Mouse (Mus musculus) left cerebral cortex, postnatal 36 days (tissue): ENCODE data around the gene Dapp1. TPM values are rescaled to one million over a fixed set of nuclear protein-coding genes. Genes with fewer than 3 reads are reported as not detected.
"Not testable (repeated sequence)": the region's sequence is repeated elsewhere in the genome, so short reads cannot be mapped to it uniquely, and the experiment has no call there.

Experiments
- DNase-seq, 2 experiments: peaks; one replicate each; pipeline ENCODE4 v3.0.0; 2021 to 2022; ENCODE audit warnings: low spot score in 2 of 2, mixed read lengths in 1 of 2
- intact Hi-C: fragments of 180-260 bp; cut with DNase I; formaldehyde crosslinking; loops from one replicate; pipeline ENCODE4 v1.15.1; 2025
- total RNA-seq, 2 experiments: library from RNA; stranded (reverse); gene quantifications; 2 replicates each; pipeline ENCODE4 v1.2.3; 2021

Dapp1 gene
- total RNA-seq, 2 experiments from 2014 or later, result 2.6 to 3.4 TPM

GRCm38 (mm10) chr3:137961736-137962385 lies 19.5 kb downstream of the Dapp1 start:
- DNase-seq, result no peak
- intact Hi-C loops, result no loop called here

GRCm38 (mm10) chr3:137959456-137959855 lies 21.9 kb downstream of the Dapp1 start:
- intact Hi-C loops, result no loop called here
- no peak for DNase-seq

GRCm38 (mm10) chr3:137958352-137958751 lies 23.0 kb downstream of the Dapp1 start:
- DNase-seq, result no peak
- intact Hi-C loops, result no loop called here

- intact Hi-C loops, result no loop called here
- no peak for DNase-seq
Observed at GRCm38 (mm10) chr3:137957864-137958263, 23.5 kb downstream of the Dapp1 start.

- no peak for DNase-seq
- intact Hi-C loops, result no loop called here
Observed at GRCm38 (mm10) chr3:137955560-137956081, 25.7 kb downstream of the Dapp1 start.

GRCm38 (mm10) chr3:137954256-137954916 lies 27.0 kb downstream of the Dapp1 start:
- intact Hi-C loops, result no loop called here

GRCm38 (mm10) chr3:137952914-137953880 lies 28.1 kb downstream of the Dapp1 start:
- peak; percentile 50 to 59 for DNase-seq
- intact Hi-C loops, result no loop called here

More at GRCm38 (mm10) chr3:137954256-137954916, 27.0 kb downstream of the Dapp1 start:
- DNase-seq, result no peak

- intact Hi-C loops, result no loop called here
- DNase-seq, result peak in 1 of 2 experiments; percentile 23
Observed at GRCm38 (mm10) chr3:137952225-137952913, 29.0 kb downstream of the Dapp1 start.

- DNase-seq, result no peak
- intact Hi-C loops, result no loop called here
Observed at GRCm38 (mm10) chr3:137951819-137952218, 29.5 kb downstream of the Dapp1 start.

- DNase-seq, intact Hi-C loops: not testable (repeated sequence)
Observed at GRCm38 (mm10) chr3:137951302-137951701, 30.0 kb downstream of the Dapp1 start.

GRCm38 (mm10) chr3:137950191-137950885 lies 31.0 kb downstream of the Dapp1 start:
- DNase-seq, result no peak
- intact Hi-C loops, result no loop called here

GRCm38 (mm10) chr3:137947525-137947924 lies 33.8 kb downstream of the Dapp1 start:
- intact Hi-C loops, result no loop called here

GRCm38 (mm10) chr3:137946827-137947226 lies 34.5 kb downstream of the Dapp1 start:
- intact Hi-C loops, result no loop called here
- no peak for DNase-seq

More at GRCm38 (mm10) chr3:137947525-137947924, 33.8 kb downstream of the Dapp1 start:
- DNase-seq, result no peak

- intact Hi-C loops, result no loop called here
- DNase-seq, result no peak
Observed at GRCm38 (mm10) chr3:137943737-137944154, 37.6 kb downstream of the Dapp1 start.

- no peak for DNase-seq
- intact Hi-C loops, result no loop called here
Observed at GRCm38 (mm10) chr3:137942098-137942622, 39.2 kb downstream of the Dapp1 start.

GRCm38 (mm10) chr3:137941555-137941954 lies 39.8 kb downstream of the Dapp1 start:
- intact Hi-C loops, result no loop called here
- DNase-seq, result no peak

GRCm38 (mm10) chr3:137940757-137941156 lies 40.6 kb downstream of the Dapp1 start:
- no peak for DNase-seq
- intact Hi-C loops, result no loop called here

GRCm38 (mm10) chr3:137938608-137939007 lies 42.7 kb downstream of the Dapp1 start:
- no peak for DNase-seq
- intact Hi-C loops, result loop anchor here (5.0 kb wide), 2 partner anchors 54 to 204 kb away; partner anchors contain the start of genes Mttp and Trmt10a
